Mouse (Mus musculus): ENCODE results near the gene Dnajc16. TPM values are rescaled to one million over a fixed set of nuclear protein-coding genes. Genes with fewer than 3 reads are reported as not detected.
"Not testable (repeated sequence)": the region's sequence is repeated elsewhere in the genome, so short reads cannot be mapped to it uniquely, and the experiment has no call there.

Dnajc16 gene
- polyA plus RNA-seq, 1 experiment = 12.0 TPM

- no peak for DNase-seq
- Histone ChIP-seq H3K4me1 (ENCODE audit: control insufficient read depth, insufficient read depth, low read length) (peaks cover 12% of the 10 kb centered on the region), H3K4me3 (replicated peaks; ENCODE audit: extremely low read depth, low read depth, low read length) (no peak overlapping the region)
- 88% methylated on average over 7 of the region's 7 CpGs for whole genome bisulfite sequencing
- TF ChIP-seq POLR2A (IDR thresholded peaks at IDR 0.05; ENCODE audit: borderline replicate concordance, extremely low read depth, low read depth, low read length) = no peak
- TF ChIP-seq CTCF (IDR thresholded peaks at IDR 0.05; ENCODE audit: insufficient read depth, low read length) = no peak
Observed at GRCm38 (mm10) chr4:141791486-141791885, 755 bp upstream of the Dnajc16 start.

DNA sequence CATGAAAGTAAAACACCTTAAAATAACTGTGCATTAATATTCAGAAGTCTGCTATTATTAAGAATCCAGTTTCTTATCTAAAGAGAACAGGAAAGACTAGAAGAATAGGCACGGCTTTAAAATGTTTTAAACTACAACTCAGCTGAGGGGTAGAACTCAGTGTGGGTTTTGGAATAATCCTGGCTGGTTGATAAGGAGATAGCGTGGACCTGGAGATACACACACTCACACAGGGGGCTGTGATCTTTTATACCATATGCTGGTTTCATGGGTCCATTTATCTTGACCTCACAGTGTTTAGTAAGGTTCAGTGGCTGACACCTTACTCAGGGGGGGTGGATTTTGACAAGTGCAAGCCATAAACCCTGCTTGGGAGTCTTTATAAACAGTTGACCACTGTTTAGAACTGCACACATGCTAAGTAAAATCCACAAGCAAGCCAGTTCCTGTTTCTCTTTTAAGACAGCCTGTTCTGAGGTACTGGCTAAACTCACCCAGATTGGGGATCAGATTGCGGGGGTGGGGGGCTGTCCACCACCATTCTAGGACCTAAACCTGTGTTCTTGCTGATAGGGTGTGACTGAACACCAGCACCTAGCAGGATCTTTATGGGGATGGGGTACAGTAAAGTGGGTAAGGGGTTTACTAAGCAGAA is 1.0 kb downstream of the Dnajc16 start:
- peaks cover 12% of the 10 kb centered on the region for H3K4me1 ChIP-seq (ENCODE audit: control insufficient read depth, insufficient read depth, low read length)
- no peak for DNase-seq
- TF ChIP-seq POLR2A (IDR thresholded peaks at IDR 0.05; ENCODE audit: borderline replicate concordance, extremely low read depth, low read depth, low read length) = no peak
- TF ChIP-seq CTCF (IDR thresholded peaks at IDR 0.05; ENCODE audit: insufficient read depth, low read length) = no peak
- WGBS = 40% methylated on average over 3 of the region's 3 CpGs
- peak overlapping the region; percentile 67 for H3K4me3 ChIP-seq (replicated peaks; ENCODE audit: extremely low read depth, low read depth, low read length)

DNA sequence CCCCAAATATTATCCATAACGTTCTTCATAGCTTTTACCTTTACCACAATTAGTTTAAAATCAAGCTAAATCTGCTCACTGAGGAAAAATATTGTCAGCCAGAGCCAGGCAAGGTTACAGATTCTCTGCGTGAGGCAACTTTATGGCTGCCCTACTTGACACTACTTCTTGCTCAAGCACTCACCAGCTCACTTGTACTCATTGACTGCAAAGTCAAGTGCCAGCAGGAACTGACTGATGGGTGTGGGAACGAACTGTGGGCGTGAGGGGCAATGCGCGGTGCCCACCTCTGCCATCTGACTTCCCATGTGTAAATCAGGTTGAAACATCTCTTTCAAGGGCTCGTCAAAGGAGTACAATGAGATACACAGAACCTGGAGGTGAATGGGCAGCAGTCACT is 3.3 kb downstream of the Dnajc16 start:
- DNase-seq = peak; percentile 51

GRCm38 (mm10) chr4:141787046-141787445 is 3.7 kb downstream of the Dnajc16 start:
- TF ChIP-seq CTCF (IDR thresholded peaks at IDR 0.05; ENCODE audit: insufficient read depth, low read length) (no peak), POLR2A (IDR thresholded peaks at IDR 0.05; ENCODE audit: borderline replicate concordance, extremely low read depth, low read depth, low read length) (no peak)
- WGBS = 33% methylated on average over 6 of the region's 6 CpGs
- no peak for DNase-seq
- no peak overlapping the region for H3K4me3 ChIP-seq (replicated peaks; ENCODE audit: extremely low read depth, low read depth, low read length)
- H3K4me1 ChIP-seq (ENCODE audit: control insufficient read depth, insufficient read depth, low read length) = peaks cover 9% of the 10 kb centered on the region

More for the DNA sequence above, 3.3 kb downstream of the Dnajc16 start:
- WGBS = 63% methylated on average over 7 of the region's 7 CpGs
- Histone ChIP-seq H3K4me1 (ENCODE audit: control insufficient read depth, insufficient read depth, low read length) (peaks cover 9% of the 10 kb centered on the region), H3K4me3 (replicated peaks; ENCODE audit: extremely low read depth, low read depth, low read length) (no peak overlapping the region)
- TF ChIP-seq POLR2A (IDR thresholded peaks at IDR 0.05; ENCODE audit: borderline replicate concordance, extremely low read depth, low read depth, low read length) (no peak), CTCF (IDR thresholded peaks at IDR 0.05; ENCODE audit: insufficient read depth, low read length) (no peak)

DNA sequence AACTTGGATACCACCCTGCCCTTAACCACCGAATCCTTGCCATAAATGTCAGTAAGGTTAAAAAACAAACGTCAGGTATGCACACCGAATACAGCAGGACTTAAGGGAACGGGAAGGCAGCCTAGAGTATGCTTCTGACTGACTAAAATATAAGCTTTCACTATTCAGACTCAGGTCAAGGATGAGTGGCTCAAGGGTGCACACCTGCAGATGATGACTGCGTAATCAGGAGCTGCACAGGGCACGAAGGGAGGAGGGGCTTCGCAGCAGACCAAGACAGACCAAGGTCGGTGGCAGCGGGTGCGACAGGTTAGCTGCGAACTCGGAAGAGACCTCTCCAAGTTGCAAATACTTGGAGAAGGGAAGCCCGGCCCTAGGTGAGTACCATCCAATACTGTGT is 4.6 kb downstream of the Dnajc16 start:
- no peak for TF ChIP-seq POLR2A (IDR thresholded peaks at IDR 0.05; ENCODE audit: borderline replicate concordance, extremely low read depth, low read depth, low read length)
- no peak for TF ChIP-seq CTCF (IDR thresholded peaks at IDR 0.05; ENCODE audit: insufficient read depth, low read length)
- Histone ChIP-seq H3K4me3 (replicated peaks; ENCODE audit: extremely low read depth, low read depth, low read length) (no peak overlapping the region), H3K4me1 (ENCODE audit: control insufficient read depth, insufficient read depth, low read length) (peaks cover 9% of the 10 kb centered on the region)
- no peak for DNase-seq
- WGBS = 73% methylated on average over 13 of the region's 13 CpGs

DNA sequence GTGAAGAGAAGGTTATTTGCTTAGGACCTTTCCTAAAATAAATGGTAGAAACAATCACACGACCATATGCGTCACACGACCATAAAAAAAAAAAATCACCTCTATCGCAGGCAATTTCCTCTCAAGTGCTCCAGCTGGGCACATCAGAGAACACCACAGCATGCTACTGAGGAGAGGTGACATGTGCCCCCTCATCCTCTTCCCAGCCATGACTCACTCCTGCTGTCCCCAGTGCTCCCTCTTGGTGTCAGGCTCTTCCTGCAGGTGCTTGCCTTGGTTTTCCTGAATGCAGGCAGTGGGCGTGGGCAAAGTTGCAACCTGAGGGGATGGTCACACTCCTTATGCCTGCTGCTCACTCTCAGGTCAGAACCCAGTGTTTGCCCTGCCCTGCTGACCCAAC is 5.9 kb downstream of the Dnajc16 start:
- no peak for DNase-seq
- no peak; the same call in 1 of the 2 replicates for TF ChIP-seq CTCF (IDR thresholded peaks at IDR 0.05; ENCODE audit: insufficient read depth, low read length)
- TF ChIP-seq POLR2A (IDR thresholded peaks at IDR 0.05; ENCODE audit: borderline replicate concordance, extremely low read depth, low read depth, low read length) = no peak
- WGBS = 65% methylated on average over 5 of the region's 5 CpGs
- Histone ChIP-seq H3K4me1 (ENCODE audit: control insufficient read depth, insufficient read depth, low read length) (peaks cover 7% of the 10 kb centered on the region), H3K4me3 (replicated peaks; ENCODE audit: extremely low read depth, low read depth, low read length) (no peak overlapping the region)

- Histone ChIP-seq H3K4me1 (ENCODE audit: control insufficient read depth, insufficient read depth, low read length) (no peaks in the 10 kb centered on the region), H3K4me3 (replicated peaks; ENCODE audit: extremely low read depth, low read depth, low read length) (no peak overlapping the region)
- TF ChIP-seq CTCF (IDR thresholded peaks at IDR 0.05; ENCODE audit: insufficient read depth, low read length) (no peak), POLR2A (IDR thresholded peaks at IDR 0.05; ENCODE audit: borderline replicate concordance, extremely low read depth, low read depth, low read length) (no peak)
- WGBS = 91% methylated on average over 8 of the region's 8 CpGs
- DNase-seq = no peak
Observed at GRCm38 (mm10) chr4:141781201-141781985, 9.3 kb downstream of the Dnajc16 start.

GRCm38 (mm10) chr4:141779828-141780227 is 10.9 kb downstream of the Dnajc16 start:
- H3K4me1 ChIP-seq (ENCODE audit: control insufficient read depth, insufficient read depth, low read length) = no peaks in the 10 kb centered on the region
- 83% methylated on average over 8 of the region's 8 CpGs for WGBS
- DNase-seq = no peak
- no peak overlapping the region for H3K4me3 ChIP-seq (replicated peaks; ENCODE audit: extremely low read depth, low read depth, low read length)
- TF ChIP-seq CTCF (IDR thresholded peaks at IDR 0.05; ENCODE audit: insufficient read depth, low read length) (no peak), POLR2A (IDR thresholded peaks at IDR 0.05; ENCODE audit: borderline replicate concordance, extremely low read depth, low read depth, low read length) (no peak)

DNA sequence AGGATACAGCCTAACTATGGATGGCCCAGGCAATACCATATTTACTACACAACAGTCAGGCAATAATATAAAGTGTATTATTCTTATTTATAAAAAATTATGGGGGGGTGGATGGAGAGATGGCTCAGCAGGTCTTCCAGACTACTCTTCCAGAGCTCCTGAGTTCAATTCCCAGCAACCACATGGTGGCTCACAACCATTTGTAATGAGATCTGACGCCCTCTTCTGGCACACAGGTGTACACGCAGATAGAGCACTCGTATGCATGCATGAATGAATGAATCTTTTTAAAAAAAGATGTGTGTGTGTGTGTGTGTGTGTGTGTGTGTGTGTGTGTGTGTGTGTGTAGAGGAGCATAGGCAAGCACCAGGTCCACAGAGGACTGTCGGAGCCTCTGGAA is 17.7 kb downstream of the Dnajc16 start:
- H3K4me1 ChIP-seq (ENCODE audit: control insufficient read depth, insufficient read depth, low read length); H3K4me3 ChIP-seq (replicated peaks; ENCODE audit: extremely low read depth, low read depth, low read length); DNase-seq: not testable (repeated sequence)
- 88% methylated on average over 4 of the region's 4 CpGs for WGBS

DNA sequence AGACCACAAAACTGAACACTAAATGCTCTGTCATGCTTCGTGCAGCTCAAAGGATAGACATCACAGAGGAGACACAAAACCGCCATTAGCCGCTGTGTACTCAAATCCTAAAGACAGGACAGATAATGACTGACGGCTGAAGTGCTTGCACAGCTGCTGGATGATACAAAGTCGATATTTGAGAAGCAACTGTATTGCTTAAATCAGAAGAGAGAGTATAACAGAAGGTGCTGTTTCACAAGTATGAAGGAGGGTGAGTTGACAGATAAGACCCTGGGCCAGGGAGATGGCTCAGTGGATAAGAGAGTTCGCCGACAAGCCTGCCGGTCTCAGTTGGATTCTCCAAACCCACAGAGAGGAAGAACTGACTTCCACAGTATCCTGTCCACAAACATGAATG is 18.9 kb downstream of the Dnajc16 start:
- H3K4me1 ChIP-seq (ENCODE audit: control insufficient read depth, insufficient read depth, low read length) = no peaks in the 10 kb centered on the region
- DNase-seq = no peak
- H3K4me3 ChIP-seq (replicated peaks; ENCODE audit: extremely low read depth, low read depth, low read length) = no peak overlapping the region
- no peak for TF ChIP-seq CTCF (IDR thresholded peaks at IDR 0.05; ENCODE audit: insufficient read depth, low read length)
- WGBS = 87% methylated on average over 8 of the region's 8 CpGs

All from lung, adult 2 months (tissue).